In genomic region chr17:87918121-87918520, GRCm38 (mm10) we compare ENCODE assay signal across 21 mouse cellular contexts. TPM values are rescaled to one million over a fixed set of nuclear protein-coding genes. Genes with fewer than 3 reads are reported as not detected.
"Had no signal": no experiment of that assay in that cellular context is flagged by ENCODE, and none has a peak within 500 bp of the region (broad histone marks: within the 10 kb centered on the region; RNA-seq: fewer than 3 reads in every experiment).

No protein-coding gene starts in this region.

- H3K27ac ChIP-seq: intestine, embryonic 15.5 days; layer of hippocampus, adult 2 months; limb, embryonic 12.5 days; liver, embryonic 13.5 days; lung, embryonic 15.5 days; macrophage; midbrain, embryonic 13.5 days had no signal

- H3K4me3 ChIP-seq: intestine, embryonic 15.5 days; layer of hippocampus, adult 2 months; limb, embryonic 12.5 days; liver, embryonic 13.5 days; lung, embryonic 15.5 days; midbrain, embryonic 13.5 days had no signal

- DNase-seq: kidney, adult 18-20 months; kidney, postnatal 10 days; kidney, postnatal 4 days; liver; liver, embryonic 13.5 days; liver, postnatal 0 days; lung, postnatal 14 days; thymus, postnatal 4 days had no signal

RNA-seq across cellular contexts. Expression of gene Rpl36-ps4, which starts 2.7 kb away (rescaled TPM):
- total RNA-seq: layer of hippocampus, adult 2 months; layer of hippocampus, postnatal 10 days; left cerebral cortex, adult 8-10 months; midbrain, postnatal 0 days had no signal
- polyA plus RNA-seq: intestine, embryonic 15.5 days; kidney, embryonic 14.5 days; limb, embryonic 12.5 days; liver, embryonic 13.5 days; liver, postnatal 0 days; lung, embryonic 15.5 days; macrophage; midbrain, embryonic 13.5 days; midbrain, postnatal 0 days; neural tube, embryonic 14.5 days; spleen, adult 2 months; stomach, embryonic 16.5 days had no signal
